ENCODE assay signal across 9 mouse cellular contexts in genomic region chr2:93035631-93036030, GRCm38 (mm10). TPM values are rescaled to one million over a fixed set of nuclear protein-coding genes. Genes with fewer than 3 reads are reported as not detected.
DNase-seq lines count a peak whose midpoint lies in the region; ATAC-seq lines count a peak whose summit lies in the region.
"Had no signal": no experiment of that assay in that cellular context is flagged by ENCODE, and none has a peak within 500 bp of the region (broad histone marks: within the 10 kb centered on the region; RNA-seq: fewer than 3 reads in every experiment).

No protein-coding gene starts in this region.

- H3K9ac ChIP-seq in heart, embryonic 14.5 days (ENCODE audit: low read length), result peak overlapping the region; percentile 27
- H3K9ac ChIP-seq in neural tube, embryonic 13.5 days, result 0 out of 2 replicates have a peak overlapping the region, but pooled peaks have one; percentile 22

- DNase-seq in lung, adult 18-20 months, result peak; percentile 52 to 69
- DNase-seq in lung, postnatal 25 days (ENCODE audit: low spot score), result no peak
- DNase-seq in kidney, postnatal 25 days, result peak; percentile 56 to 81
- DNase-seq in gastrocnemius, postnatal 25 days, result no peak
- no peak for DNase-seq in left cerebral cortex, postnatal 14 days (ENCODE audit: low spot score in 2 of 2)
- DNase-seq in layer of hippocampus, postnatal 36 days, result no peak

- no peak overlapping the region; the same call in 1 of the 2 replicates for H3K4me2 ChIP-seq in heart, embryonic 14.5 days (ENCODE audit: low read length)
- H3K4me2 ChIP-seq in neural tube, embryonic 13.5 days, result no peak overlapping the region

- no peaks in the 10 kb centered on the region for H3K36me3 ChIP-seq in heart, embryonic 14.5 days (ENCODE audit: control insufficient read depth, insufficient read depth, low read length)
- H3K36me3 ChIP-seq in neural tube, embryonic 13.5 days, result no peaks in the 10 kb centered on the region

- intact Hi-C loops in left cerebral cortex, postnatal 14 days (cut with DNase I), result no loop called here

- H3K4me1 ChIP-seq in heart, embryonic 14.5 days (ENCODE audit: control insufficient read depth in 2 of 2, insufficient read depth in 2 of 2, low read length in 2 of 2), result peaks cover 45 to 64% of the 10 kb centered on the region in 2 experiments
- H3K4me1 ChIP-seq in neural tube, embryonic 13.5 days (replicated peaks), result peaks cover 45% of the 10 kb centered on the region

- H3K27ac ChIP-seq in heart, embryonic 14.5 days (replicated peaks in 1 of 2; ENCODE audit: control insufficient read depth in 1 of 2, insufficient read depth in 1 of 2, low read depth in 2 of 2, low read length in 2 of 2), result peak overlapping the region in 1 of 2 experiments; percentile 39; a peak in 1 of 4 replicates
- no peak overlapping the region for H3K27ac ChIP-seq in neural tube, embryonic 13.5 days (replicated peaks)

- H3K9me3 ChIP-seq in heart, embryonic 14.5 days (ENCODE audit: control insufficient read depth, low read length), result no peaks in the 10 kb centered on the region
- H3K9me3 ChIP-seq in neural tube, embryonic 13.5 days, result no peaks in the 10 kb centered on the region

- ATAC-seq in heart, embryonic 14.5 days (ENCODE audit: insufficient number of reproducible peaks, insufficient read depth, low FRiP score, low read depth), result 0 out of 2 replicates have a peak, but pooled peaks have one; percentile 11
- ATAC-seq in neural tube, embryonic 13.5 days (ENCODE audit: low read depth), result no peak
- ATAC-seq: Patski had no signal

- H3K27me3 ChIP-seq in heart, embryonic 14.5 days (ENCODE audit: control insufficient read depth, insufficient read depth, low read length), result no peaks in the 10 kb centered on the region
- H3K27me3 ChIP-seq in neural tube, embryonic 13.5 days, result no peaks in the 10 kb centered on the region
- H3K27me3 ChIP-seq: Patski had no signal

- H3K4me3 ChIP-seq in heart, embryonic 14.5 days (ENCODE audit: control insufficient read depth in 1 of 2, insufficient read depth in 1 of 2, low read depth in 1 of 2, low read length in 2 of 2), result no peak overlapping the region
- no peak overlapping the region for H3K4me3 ChIP-seq in neural tube, embryonic 13.5 days

- 28% methylated on average over 7 of the region's 7 CpGs for whole genome bisulfite sequencing in heart, embryonic 14.5 days
- WGBS in neural tube, embryonic 13.5 days, result 33% methylated on average over 7 of the region's 7 CpGs

RNA-seq across cellular contexts. Expression of gene Prdm11, which starts 10.3 kb away (rescaled TPM):
- 3.3 and 4.2 TPM in 2 replicates for polyA plus RNA-seq in heart, embryonic 14.5 days (2014; fragmentation: Nextera tagmentation; extraction: Ambion mirVana)
- 1.8 and 2.2 TPM in 2 replicates for polyA plus RNA-seq in neural tube, embryonic 13.5 days (2015; fragmentation: Nextera tagmentation; extraction: Ambion mirVana)
- total RNA-seq in gastrocnemius, postnatal 25 days (2021), result 1 to 10 TPM; 1.2 to 1.3 TPM
- 10 to 100 TPM; 26.7 to 29.3 TPM for total RNA-seq in left cerebral cortex, postnatal 14 days (2021)
- 10 to 100 TPM; 25.7 to 30.1 TPM for total RNA-seq in layer of hippocampus, postnatal 36 days (2021)

Comparison
In these comparisons a context has a peak if more than half of its experiments do, and no peak if none do; other contexts are left out.
1. DNase-seq: peak in lung, adult 18-20 months (2 of 2) and kidney, postnatal 25 days (2 of 2); none in lung, postnatal 25 days (single experiment), gastrocnemius, postnatal 25 days (single experiment), left cerebral cortex, postnatal 14 days (0 of 2) and layer of hippocampus, postnatal 36 days (0 of 2).
2. RNA of gene Prdm11, which starts 10.3 kb away (total RNA-seq): 25.7 to 30.1 TPM in layer of hippocampus, postnatal 36 days and 26.7 to 29.3 TPM in left cerebral cortex, postnatal 14 days; 1.2 to 1.3 TPM in gastrocnemius, postnatal 25 days; every median in the first group is over 10 times any median in the second.